Mouse (Mus musculus) bone marrow, adult 2 months (tissue): ENCODE data around the gene Prkcq.

ENCODE experiments used
- CTCF ChIP-seq: fragments of 200-500 bp; IDR thresholded peaks from 2 replicates; pipeline ENCODE4 v1.5.1; 2011; ENCODE audit warnings: low read length, control low read depth; ENCODE audit not compliant: control insufficient read depth, insufficient read depth
- POLR2A ChIP-seq: fragments of 200-500 bp; IDR thresholded peaks from 2 replicates; pipeline ENCODE4 v1.6.1; 2011; ENCODE audit warnings: low read depth, mild to moderate bottlenecking, control low read depth, low read length, borderline replicate concordance; ENCODE audit not compliant: control insufficient read depth

GRCm38 (mm10) chr2:11216421-11216820 is 44.5 kb downstream of the Prkcq start:
- TF ChIP-seq POLR2A (no peak), CTCF (no peak)
